Mouse (Mus musculus) lung, embryonic 14.5 days (tissue): ENCODE data around the gene Oser1. TPM values are rescaled to one million over a fixed set of nuclear protein-coding genes. Genes with fewer than 3 reads are reported as not detected.

Experiments used
- ATAC-seq: fragments of 200-750 bp; cut with Nextera tagmentation; 2 replicates; pipeline ENCODE4 v1.8.0; 2017; ENCODE audit warnings: mild to moderate bottlenecking, moderate TSS enrichment, moderate library complexity; ENCODE audit not compliant: insufficient read depth
- DNase-seq: peaks from one replicate; pipeline ENCODE4 v3.0.0-alpha.2; 2015
- H3K27ac ChIP-seq: fragments of 300-500 bp; sonication (generic); 2 replicates; pipeline ENCODE4 v1.5.1; 2014; ENCODE audit warnings: low read depth, mild to moderate bottlenecking, moderate library complexity
- H3K27me3 ChIP-seq: fragments of 300-500 bp; sonication (generic); 2 replicates; pipeline ENCODE4 v1.6.1; 2014; ENCODE audit warnings: low read length, control low read depth; ENCODE audit not compliant: insufficient read depth
- H3K36me3 ChIP-seq: fragments of 300-500 bp; sonication (generic); 2 replicates; pipeline ENCODE4 v1.6.1; 2014; ENCODE audit warnings: control low read depth; ENCODE audit not compliant: insufficient read depth
- H3K4me1 ChIP-seq: fragments of 300-500 bp; sonication (generic); 2 replicates; pipeline ENCODE4 v1.6.1; 2014; ENCODE audit warnings: antibody characterized with exemption, control low read depth; ENCODE audit not compliant: insufficient read depth
- H3K4me2 ChIP-seq: fragments of 300-500 bp; sonication (generic); 2 replicates; pipeline ENCODE4 v1.6.1; 2014; ENCODE audit warnings: mild to moderate bottlenecking
- H3K4me3 ChIP-seq: fragments of 300-500 bp; sonication (generic); 2 replicates; pipeline ENCODE4 v1.5.1; 2014; ENCODE audit warnings: low read depth, low read length
- H3K9ac ChIP-seq: fragments of 300-500 bp; sonication (generic); 2 replicates; pipeline ENCODE4 v1.6.1; 2014
- H3K9me3 ChIP-seq: fragments of 300-500 bp; sonication (generic); 2 replicates; pipeline ENCODE4 v1.6.1; 2016; ENCODE audit warnings: low read depth, low read length, control low read depth
- CTCF ChIP-seq: IDR thresholded peaks from 2 replicates; pipeline ENCODE4 v1.5.1; 2016; ENCODE audit warnings: antibody characterized with exemption, low read depth
- WGBS: fragments of 180-500 bp; shearing (Covaris S2); extraction: QIAGEN DNeasy Blood & Tissue Kit; methylation state at CpG from one replicate; pipeline ENCODE4 v1.1.7; 2014; 5-methylcytosine and 5-hydroxymethylcytosine counted together
- polyA plus RNA-seq: library from polyadenylated mRNA; unstranded; fragments of >200 nt; fragmentation: Nextera tagmentation; extraction: Ambion mirVana; gene quantifications from 2 replicates; pipeline ENCODE4 v1.2.1, GENCODE M21; 2014

Gene Oser1
- polyA plus RNA-seq, 1 experiment from 2014 or later: 90.7 TPM

DNA sequence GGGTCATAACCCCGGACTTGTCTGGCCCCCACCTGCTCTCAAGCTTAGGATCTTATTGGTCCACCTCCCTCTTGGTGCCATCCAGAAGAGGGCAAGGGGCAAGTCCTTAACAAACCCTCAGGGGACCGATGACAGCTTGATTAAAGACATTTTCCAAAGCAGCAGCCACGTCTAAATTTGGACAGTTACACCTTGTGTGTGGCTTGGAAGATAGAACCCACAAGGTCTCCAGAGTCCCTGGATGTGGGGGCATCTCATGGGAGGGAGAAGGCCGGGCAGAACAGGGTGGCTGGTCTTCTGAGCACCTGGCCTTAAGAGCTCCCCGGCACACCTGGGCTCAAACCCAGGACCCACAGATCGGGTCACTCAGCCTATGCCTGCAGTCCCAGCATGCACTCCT is 30.5 kb downstream of the Oser1 start:
- WGBS: 57% methylated on average over 6 of the region's 6 CpGs
- no peaks in the 10 kb centered on the region for H3K36me3 ChIP-seq
- H3K4me1 ChIP-seq: no peaks in the 10 kb centered on the region; the same call in 1 of the 2 replicates
- no peaks in the 10 kb centered on the region for H3K27me3 ChIP-seq
- TF ChIP-seq CTCF: no peak
- no peaks in the 10 kb centered on the region for H3K9me3 ChIP-seq
- DNase-seq (no peak), ATAC-seq (no peak)
- H3K4me3 ChIP-seq: 0 out of 2 replicates have a peak overlapping the region, but pooled peaks have one; percentile 9
- no peak overlapping the region for H3K27ac ChIP-seq
- peak overlapping the region; percentile 56 for H3K4me2 ChIP-seq
- no peak overlapping the region for H3K9ac ChIP-seq

DNA sequence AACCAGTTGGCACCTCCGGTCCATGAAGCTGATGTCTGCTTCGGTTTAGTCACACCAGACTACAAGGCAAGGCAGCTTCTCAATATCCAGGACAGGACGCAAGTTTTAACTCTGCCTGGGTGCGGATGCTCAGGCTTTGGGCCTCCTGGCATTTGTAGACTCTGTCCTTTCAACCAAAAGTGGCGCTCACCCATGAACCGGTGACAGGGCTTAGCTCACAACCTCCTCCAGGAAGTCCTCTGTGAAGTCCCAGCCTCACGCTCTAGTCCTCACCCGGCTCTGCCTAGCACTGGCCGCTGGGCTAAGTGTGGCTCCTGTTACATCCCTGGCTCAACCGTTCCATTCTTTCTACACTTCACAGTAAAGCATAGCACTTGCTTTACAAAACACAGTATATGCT is 31.3 kb downstream of the Oser1 start:
- 89% methylated on average over 10 of the region's 10 CpGs for WGBS
- no peaks in the 10 kb centered on the region; the same call in 1 of the 2 replicates for H3K4me1 ChIP-seq
- peak overlapping the region; percentile 10; the same call in 1 of the 2 replicates for H3K4me2 ChIP-seq
- no peak for ATAC-seq
- TF ChIP-seq CTCF: no peak
- DNase-seq: no peak
- H3K36me3 ChIP-seq: no peaks in the 10 kb centered on the region
- no peaks in the 10 kb centered on the region for H3K27me3 ChIP-seq
- H3K27ac ChIP-seq: no peak overlapping the region
- H3K4me3 ChIP-seq: no peak overlapping the region
- H3K9me3 ChIP-seq: no peaks in the 10 kb centered on the region
- no peak overlapping the region for H3K9ac ChIP-seq

DNA sequence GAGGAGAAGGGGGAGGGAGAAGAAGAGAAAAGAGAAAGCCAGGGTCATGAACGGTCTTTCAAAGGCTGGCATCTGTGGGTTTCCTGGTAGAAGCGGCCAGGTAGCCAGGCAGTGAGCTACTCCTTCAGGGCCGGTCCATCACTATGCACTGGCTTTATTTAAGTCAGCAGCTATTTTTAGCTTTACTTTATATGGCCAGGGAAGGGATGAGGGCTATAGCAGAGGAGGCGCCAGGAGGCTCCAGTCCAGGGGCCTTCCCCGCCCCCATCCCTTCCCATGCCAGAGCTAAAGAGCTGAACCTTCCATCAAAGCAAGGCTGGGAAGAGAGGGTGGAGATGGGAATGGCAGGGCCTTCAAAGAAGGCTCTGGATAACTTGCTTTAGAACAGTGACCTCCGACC is 32.1 kb downstream of the Oser1 start:
- Histone ChIP-seq H3K36me3 (no peaks in the 10 kb centered on the region), H3K27me3 (no peaks in the 10 kb centered on the region), H3K27ac (peak overlapping the region; percentile 43; the same call in 1 of the 2 replicates), H3K9ac (no peak overlapping the region), H3K4me1 (no peaks in the 10 kb centered on the region; the same call in 1 of the 2 replicates), H3K9me3 (no peaks in the 10 kb centered on the region; the same call in 1 of the 2 replicates), H3K4me3 (no peak overlapping the region), H3K4me2 (no peak overlapping the region)
- WGBS: 62% methylated on average over 6 of the region's 6 CpGs
- peak; percentile 37 for DNase-seq
- peak; percentile 67; the same call in 1 of the 2 replicates for ATAC-seq
- TF ChIP-seq CTCF: no peak

DNA sequence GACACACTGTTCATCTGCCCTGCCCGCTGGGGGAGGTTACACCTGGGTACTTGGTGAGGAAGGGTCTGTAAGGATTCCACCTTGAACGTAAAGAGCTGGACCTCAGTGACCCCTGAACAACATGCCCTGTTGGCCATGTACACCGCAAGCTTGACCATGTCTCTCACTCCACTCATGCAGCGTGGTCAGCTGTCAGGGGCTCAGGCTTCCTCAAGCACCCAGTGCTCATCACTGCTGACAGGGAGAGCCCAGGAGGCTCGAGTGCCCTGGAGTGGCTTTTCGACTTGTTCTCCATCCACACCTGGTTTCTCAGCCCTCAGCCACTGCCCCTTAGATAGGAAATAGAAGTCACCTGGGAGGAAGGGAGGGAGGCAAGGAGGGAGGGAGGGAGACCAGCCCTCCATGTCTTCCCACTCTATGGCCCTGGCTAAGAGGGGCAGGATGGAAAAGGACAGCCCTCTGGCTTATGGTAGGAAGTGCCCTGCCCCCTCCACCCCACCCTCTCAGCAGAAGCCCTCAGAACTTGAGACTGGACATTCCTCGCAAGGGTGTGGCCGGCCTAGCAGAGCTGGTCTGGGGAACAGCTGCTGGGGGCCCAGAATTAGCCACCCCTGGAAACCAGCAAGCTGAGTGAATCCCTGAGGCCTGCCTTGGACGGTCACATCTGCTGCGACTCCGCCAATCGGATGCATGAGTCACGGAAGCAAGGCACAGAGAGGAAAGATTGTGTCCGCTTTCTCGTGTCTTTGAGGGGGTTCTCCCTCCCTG is 37.9 kb downstream of the Oser1 start:
- Histone ChIP-seq H3K27ac (no peak overlapping the region; the same call in 1 of the 2 replicates), H3K4me2 (no peak overlapping the region), H3K9me3 (no peaks in the 10 kb centered on the region; the same call in 1 of the 2 replicates), H3K27me3 (no peaks in the 10 kb centered on the region), H3K36me3 (no peaks in the 10 kb centered on the region), H3K9ac (no peak overlapping the region), H3K4me1 (no peaks in the 10 kb centered on the region), H3K4me3 (no peak overlapping the region)
- DNase-seq (no peak), ATAC-seq (peak; percentile 69)
- WGBS: 59% methylated on average over 15 of the region's 15 CpGs
- TF ChIP-seq CTCF: no peak

DNA sequence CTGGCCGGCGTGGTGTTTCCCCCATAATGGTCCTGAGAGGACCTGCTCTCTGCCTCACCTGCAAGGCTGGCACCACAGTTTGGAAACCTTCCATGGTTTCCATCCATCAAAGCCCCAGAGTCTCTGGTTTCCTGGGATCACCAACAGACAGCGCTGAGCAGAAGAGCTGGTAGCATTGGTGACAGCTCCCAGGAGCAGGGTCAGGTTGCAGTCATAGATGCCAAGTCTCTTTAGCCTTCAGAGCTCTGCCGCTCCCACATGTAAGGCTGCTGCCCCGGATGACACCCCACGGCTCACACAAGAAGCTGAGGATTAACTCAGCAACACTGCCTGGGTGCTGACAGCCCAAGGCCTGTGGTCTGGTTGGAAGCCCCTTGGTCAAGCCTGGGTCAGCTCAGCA is 39.4 kb downstream of the Oser1 start:
- no peaks in the 10 kb centered on the region for H3K4me1 ChIP-seq
- H3K4me2 ChIP-seq: no peak overlapping the region
- no peak overlapping the region for H3K9ac ChIP-seq
- 76% methylated on average over 6 of the region's 6 CpGs for WGBS
- H3K27ac ChIP-seq: no peak overlapping the region
- DNase-seq (no peak), ATAC-seq (no peak)
- H3K36me3 ChIP-seq: no peaks in the 10 kb centered on the region
- no peaks in the 10 kb centered on the region; the same call in 1 of the 2 replicates for H3K9me3 ChIP-seq
- no peaks in the 10 kb centered on the region for H3K27me3 ChIP-seq
- H3K4me3 ChIP-seq: no peak overlapping the region
- no peak for TF ChIP-seq CTCF

DNA sequence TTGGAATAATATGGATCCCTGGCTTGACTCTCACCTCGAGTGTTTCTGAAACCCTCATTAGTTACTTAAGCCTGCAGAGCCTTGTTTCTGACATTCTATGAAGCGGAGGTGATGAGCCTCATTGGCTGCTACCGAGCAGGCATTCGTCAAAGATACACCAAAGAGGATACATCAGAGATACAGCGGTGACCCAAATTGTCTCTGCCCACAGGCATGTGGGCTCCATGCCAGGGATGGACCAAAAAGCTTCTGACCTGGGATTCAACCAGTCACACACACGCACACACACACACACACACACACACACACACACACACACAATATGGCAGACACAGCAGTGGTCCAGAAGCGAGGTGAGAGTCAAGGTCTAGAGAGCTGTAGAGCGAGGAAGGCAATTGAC is 43.3 kb downstream of the Oser1 start:
- Histone ChIP-seq H3K36me3 (0 out of 2 replicates have a peak, but pooled peaks cover 3% of the 10 kb centered on the region), H3K27me3 (peaks cover 4% of the 10 kb centered on the region), H3K9ac (no peak overlapping the region), H3K4me2 (no peak overlapping the region), H3K4me3 (no peak overlapping the region), H3K27ac (no peak overlapping the region), H3K4me1 (no peaks in the 10 kb centered on the region), H3K9me3 (no peaks in the 10 kb centered on the region)
- DNase-seq (no peak), ATAC-seq (no peak)
- WGBS: 82% methylated on average over 8 of the region's 8 CpGs
- TF ChIP-seq CTCF: no peak

DNA sequence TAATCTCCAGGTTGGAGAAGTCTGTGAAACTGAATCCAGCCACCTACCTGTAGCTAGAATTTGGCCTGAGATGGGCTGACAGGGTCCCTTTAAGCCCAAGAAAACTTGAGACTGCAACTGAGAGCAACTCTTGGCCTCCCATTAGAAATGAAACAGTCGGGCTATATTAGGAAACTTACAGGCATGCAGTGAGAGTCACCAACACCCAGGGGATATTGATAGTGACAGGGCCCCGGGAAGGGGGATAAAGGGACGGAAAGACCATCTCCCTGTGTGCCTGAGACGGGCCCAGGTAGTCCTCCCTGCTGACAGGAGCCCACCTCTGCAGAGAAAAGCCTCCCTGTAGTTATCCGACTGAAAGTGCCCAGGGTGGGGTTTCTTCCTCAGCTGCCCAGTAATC is 45.1 kb downstream of the Oser1 start:
- 61% methylated on average over 5 of the region's 5 CpGs for WGBS
- Histone ChIP-seq H3K4me3 (no peak overlapping the region), H3K4me1 (no peaks in the 10 kb centered on the region), H3K36me3 (peaks cover 12% of the 10 kb centered on the region; the same call in 1 of the 2 replicates), H3K9me3 (no peaks in the 10 kb centered on the region), H3K27ac (no peak overlapping the region), H3K9ac (no peak overlapping the region), H3K4me2 (no peak overlapping the region), H3K27me3 (peaks cover 19% of the 10 kb centered on the region)
- DNase-seq: no peak
- ATAC-seq: no peak
- no peak for TF ChIP-seq CTCF
